Mouse (Mus musculus): ENCODE results near the gene Oxnad1.

Gene Oxnad1

DNA sequence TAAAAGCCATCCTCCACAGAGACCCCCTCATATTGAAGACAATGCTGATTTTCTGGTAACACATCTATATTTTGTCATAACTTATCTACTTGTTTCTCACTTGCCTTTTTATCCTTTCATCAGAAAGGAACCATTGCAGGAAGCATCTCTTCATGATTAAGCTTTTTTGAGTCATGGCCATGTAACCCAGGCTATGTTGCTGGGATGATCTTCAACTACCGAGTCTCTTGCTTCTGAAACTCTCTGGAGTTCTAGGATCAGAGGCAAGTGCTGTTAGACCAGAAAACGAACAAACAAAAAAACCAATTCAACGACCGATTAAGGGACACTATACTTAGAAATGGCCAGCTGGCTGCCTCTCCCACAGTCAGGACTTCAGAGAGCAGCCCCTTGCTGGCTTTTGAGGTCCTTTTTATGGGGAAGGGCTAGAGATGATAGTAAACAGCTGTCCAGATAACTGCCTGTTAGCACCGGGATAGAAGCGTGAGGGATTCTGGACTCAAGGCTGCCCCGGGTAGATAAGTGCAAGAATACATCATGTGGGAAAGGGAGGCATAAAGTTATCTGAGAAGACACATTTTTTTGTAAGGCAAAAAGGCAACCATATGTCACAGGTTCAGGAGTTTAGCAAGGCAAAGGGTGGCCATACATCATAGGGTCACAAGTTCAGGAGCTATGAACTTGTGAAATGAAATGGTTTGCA, 60.8 kb downstream of the Oxnad1 start:
- no peak for DNase-seq

DNA sequence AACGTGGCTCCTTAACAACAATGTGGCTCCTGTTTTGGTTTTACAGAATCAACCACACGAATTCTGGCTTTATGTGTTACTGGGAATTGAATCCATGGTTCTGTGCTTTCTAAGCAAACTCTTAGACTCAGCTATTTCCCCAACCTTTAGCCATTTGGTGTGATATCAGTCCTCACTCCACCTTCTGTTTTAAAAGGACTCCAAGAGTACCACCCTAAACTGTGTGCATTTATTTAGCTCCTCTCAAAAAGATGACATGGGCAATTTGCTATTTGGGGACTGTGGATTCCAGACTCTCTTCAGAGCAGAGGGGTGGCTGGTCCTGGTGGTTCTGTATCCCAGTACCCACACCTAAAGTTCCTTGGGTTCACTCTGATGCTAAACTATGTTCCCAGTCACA, 61.4 kb downstream of the Oxnad1 start:
- DNase-seq = no peak

- no peak for DNase-seq
Measured at GRCm38 (mm10) chr14:32150872-32151271, 65.7 kb downstream of the Oxnad1 start.

DNA sequence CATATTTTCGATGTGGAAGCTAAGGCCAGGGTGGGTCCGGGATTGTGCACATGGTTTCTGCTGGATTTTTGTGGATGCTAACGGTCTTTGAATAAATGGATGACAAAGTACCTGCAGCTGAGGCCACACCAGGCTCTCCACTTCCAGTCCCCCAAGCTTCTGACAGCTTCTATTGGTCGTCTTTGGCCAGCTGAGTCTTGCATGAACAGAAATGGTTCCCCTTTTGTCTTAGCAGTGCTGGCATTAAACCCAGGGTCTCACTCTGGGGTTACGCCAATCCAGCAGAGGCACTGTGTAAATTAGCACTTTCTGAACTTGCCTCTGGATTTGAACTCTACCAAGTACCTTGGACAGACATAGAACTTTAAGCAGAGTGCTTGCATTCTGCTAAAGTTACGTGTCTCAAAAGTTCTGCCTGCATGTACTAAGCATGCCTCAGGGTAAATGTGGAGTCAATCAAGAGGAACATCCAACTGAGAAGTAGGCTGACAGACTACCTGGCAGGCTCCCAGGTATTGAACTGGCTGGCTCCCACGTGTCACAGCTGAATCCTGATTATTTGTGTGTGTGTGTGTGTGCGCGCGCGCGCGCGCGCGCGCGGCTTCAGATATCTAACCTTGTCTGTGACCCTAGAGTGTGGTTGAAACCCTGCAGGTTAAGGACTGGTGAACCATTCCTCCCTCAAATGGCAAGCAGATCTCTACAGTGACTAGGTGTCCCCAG, 67.2 kb downstream of the Oxnad1 start:
- DNase-seq = no peak

Data from layer of hippocampus, adult 9-11 months (tissue).